Mouse (Mus musculus): ENCODE measurements at regions not wholly inside any gene's neighbourhood (a gene's known extent, or its start where the extent isn't known, plus 50 kb on each side); places are given as distances from the start of the nearest gene placed in this dataset.

DNA sequence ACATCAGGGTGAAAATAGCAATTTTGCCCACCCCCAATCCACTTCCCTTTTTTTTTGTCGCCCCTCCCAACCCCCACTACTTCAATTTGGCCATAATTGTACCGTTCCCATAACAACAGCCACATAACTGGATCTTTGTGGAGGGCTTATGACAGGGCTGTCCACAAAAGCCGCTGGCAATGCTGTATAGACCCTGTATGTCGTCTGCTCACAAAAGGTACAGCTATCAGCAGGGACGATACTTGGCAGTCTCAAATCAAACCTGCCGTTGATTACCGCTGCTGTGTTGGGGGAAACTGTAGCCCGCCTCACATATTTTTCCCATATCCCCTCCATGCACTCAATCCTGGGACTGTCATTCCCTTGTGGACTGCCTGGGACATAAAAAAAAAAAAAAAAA lies 80.9 kb upstream of the Sdk1 start:
- Histone ChIP-seq H3K4me1 (replicated peaks) (no peaks in the 10 kb centered on the region), H3K9me3 (no peaks in the 10 kb centered on the region), H3K4me3 (no peak overlapping the region), H3K36me3 (no peaks in the 10 kb centered on the region), H3K27ac (no peak overlapping the region), H3K27me3 (ENCODE audit: insufficient read depth, poor library complexity, severe bottlenecking) (no peaks in the 10 kb centered on the region)
- 86% methylated on average over 8 of the region's 8 CpGs for WGBS
- no peak for DNase-seq (ENCODE audit: low spot score)

DNA sequence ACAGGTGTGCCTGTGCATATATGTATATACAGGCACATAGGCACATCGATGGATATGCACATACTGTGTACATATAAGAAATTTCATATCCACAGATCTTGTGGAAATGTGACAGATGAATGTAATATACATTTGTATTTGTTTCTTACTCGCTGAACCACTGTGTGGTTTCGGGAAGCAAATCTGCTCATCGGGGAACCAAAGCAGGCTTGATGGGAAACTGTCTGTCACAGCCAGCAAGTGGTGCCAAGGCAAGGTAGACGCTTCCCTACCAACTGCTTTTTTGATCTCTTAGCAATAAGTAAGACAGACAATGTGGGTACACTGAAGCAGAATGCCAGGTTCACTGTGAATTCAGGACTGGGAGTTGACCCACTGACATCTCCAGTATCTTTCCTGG lies 80.3 kb upstream of the Sdk1 start:
- no peak for DNase-seq (ENCODE audit: low spot score)
- no peaks in the 10 kb centered on the region for H3K4me1 ChIP-seq (replicated peaks)
- WGBS = 89% methylated on average over 5 of the region's 5 CpGs
- H3K27ac ChIP-seq = no peak overlapping the region
- no peaks in the 10 kb centered on the region for H3K27me3 ChIP-seq (ENCODE audit: insufficient read depth, poor library complexity, severe bottlenecking)
- no peaks in the 10 kb centered on the region for H3K9me3 ChIP-seq
- H3K36me3 ChIP-seq = no peaks in the 10 kb centered on the region
- no peak overlapping the region for H3K4me3 ChIP-seq

DNA sequence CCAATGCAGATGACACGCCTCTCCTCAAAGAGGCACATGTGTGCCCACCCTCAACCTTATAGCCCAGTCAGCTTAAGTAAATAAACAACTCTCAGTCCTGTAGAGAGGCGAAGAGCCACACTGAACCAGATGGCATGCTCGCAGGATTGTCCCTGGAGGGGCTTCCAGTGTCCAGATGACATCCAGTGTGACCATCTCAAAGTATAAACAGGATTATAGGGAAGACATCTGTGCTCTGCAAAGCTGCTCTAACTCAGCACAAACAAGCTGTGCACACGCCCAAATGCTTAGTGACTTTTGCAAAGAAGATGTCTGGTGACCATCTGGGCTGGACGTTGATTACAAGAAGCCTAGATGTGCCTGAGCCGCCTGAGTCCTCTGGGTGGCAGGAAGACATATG lies 58.8 kb upstream of the Sdk1 start:
- no peaks in the 10 kb centered on the region for H3K27me3 ChIP-seq (ENCODE audit: insufficient read depth, poor library complexity, severe bottlenecking)
- WGBS = 63% methylated on average over 6 of the region's 6 CpGs
- no peak overlapping the region for H3K4me3 ChIP-seq
- no peaks in the 10 kb centered on the region for H3K36me3 ChIP-seq
- peak; percentile 23 for DNase-seq (ENCODE audit: low spot score)
- H3K4me1 ChIP-seq (replicated peaks) = no peaks in the 10 kb centered on the region
- no peak overlapping the region for H3K27ac ChIP-seq
- H3K9me3 ChIP-seq = no peaks in the 10 kb centered on the region

DNA sequence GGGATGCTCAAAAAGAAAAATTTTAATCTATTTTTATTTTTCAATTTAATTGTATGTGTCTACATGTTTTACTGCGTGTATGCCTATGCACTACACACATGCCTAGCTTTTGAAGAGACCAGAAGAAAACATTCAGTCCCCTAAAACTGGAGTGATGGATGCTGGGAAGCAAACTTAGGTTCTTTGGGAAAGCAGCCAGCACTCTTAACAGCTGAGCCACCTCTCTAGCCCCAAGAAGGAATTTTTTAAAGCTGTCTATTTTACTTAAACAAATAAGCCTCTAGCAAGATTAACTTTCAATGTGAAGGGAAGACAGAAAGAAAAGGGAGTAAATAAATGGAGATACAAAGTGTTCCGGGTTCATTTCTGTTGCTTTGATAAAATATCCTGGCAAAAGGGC lies 52.3 kb upstream of the Sdk1 start:
- no peak overlapping the region for H3K4me3 ChIP-seq
- no peaks in the 10 kb centered on the region for H3K9me3 ChIP-seq
- H3K27me3 ChIP-seq (ENCODE audit: insufficient read depth, poor library complexity, severe bottlenecking) = no peaks in the 10 kb centered on the region
- WGBS = 85% methylated on average over 2 of the region's 2 CpGs
- DNase-seq (ENCODE audit: low spot score) = no peak
- no peaks in the 10 kb centered on the region for H3K36me3 ChIP-seq
- no peaks in the 10 kb centered on the region for H3K4me1 ChIP-seq (replicated peaks)
- no peak overlapping the region for H3K27ac ChIP-seq

Measured in hindbrain, embryonic 10.5 days (tissue).